Mouse (Mus musculus): ENCODE data around the gene Lrrc1. TPM values are rescaled to one million over a fixed set of nuclear protein-coding genes. Genes with fewer than 3 reads are reported as not detected.

Lrrc1 gene
- total RNA-seq, 2 experiments from 2014 or later: 11.0 to 15.2 TPM

DNA sequence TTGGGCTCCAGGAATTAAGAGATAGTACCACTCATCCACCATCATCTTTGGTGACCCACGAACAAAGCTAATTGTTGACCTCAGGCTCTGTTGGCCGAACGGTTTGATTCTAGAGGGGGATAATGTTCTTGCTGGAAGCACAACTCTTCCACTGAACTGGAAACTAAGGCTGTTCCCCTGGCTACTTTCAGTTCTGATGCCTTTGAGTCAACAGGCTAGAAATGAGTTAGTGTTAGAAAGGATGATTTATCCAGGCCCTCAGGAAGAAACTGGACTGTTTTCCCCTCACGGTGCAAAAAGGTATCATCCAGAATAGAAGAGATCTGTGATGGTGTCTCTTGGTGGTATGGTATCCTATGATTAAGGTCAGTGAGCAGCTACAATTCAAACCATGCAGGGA is 70.1 kb downstream of the Lrrc1 start:
- no peak for ATAC-seq (replicated peaks; ENCODE audit: low FRiP score, low TSS enrichment, poor library complexity, severe bottlenecking)

DNA sequence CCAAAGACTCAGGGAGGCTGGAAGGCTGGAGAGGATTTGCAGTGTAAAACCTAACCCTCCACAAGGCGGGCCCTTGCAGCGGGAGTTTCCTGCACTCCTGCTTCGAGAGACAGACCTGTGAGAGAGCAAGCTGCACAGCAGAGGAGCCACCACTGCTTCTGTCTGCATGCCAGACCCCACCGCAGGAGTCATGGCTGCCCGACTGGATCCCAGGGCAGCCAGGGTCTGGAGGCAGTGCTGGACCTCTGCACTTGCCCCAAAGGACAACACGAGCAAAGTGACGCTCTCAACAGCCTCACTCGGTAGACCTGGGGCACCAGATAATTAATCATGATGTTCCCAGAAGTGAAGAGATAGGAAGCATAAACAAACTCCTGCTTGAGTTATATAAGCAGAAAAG is 72.1 kb downstream of the Lrrc1 start:
- no peak for ATAC-seq (replicated peaks; ENCODE audit: low FRiP score, low TSS enrichment, poor library complexity, severe bottlenecking)

DNA sequence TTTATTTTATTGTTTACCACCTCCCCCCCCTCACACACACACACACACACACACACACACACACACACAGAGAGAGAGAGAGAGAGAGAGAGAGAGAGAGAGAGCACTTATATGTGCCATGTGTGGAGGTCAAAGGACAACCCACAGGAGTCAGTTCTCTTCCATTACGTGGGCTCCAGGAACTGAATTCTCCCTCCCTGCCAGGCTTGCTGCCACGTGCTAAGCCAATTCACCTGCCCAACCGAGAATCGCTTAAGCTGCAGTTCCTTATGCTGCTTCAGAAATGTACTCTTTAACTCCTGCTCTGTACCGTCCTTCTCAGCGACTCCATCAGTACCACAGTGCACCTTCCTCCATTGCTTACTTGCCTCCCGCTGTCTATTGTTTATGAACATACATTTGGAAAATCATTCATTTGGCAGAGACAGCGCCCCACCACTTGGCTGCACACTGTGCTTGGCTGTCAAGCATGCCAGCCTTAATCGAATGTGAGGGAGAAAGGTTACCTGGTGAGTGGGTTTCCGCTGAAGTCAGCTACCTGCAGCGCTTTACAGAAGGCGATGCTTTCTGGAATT is 72.9 kb downstream of the Lrrc1 start:
- no peak for ATAC-seq (replicated peaks; ENCODE audit: low FRiP score, low TSS enrichment, poor library complexity, severe bottlenecking)

DNA sequence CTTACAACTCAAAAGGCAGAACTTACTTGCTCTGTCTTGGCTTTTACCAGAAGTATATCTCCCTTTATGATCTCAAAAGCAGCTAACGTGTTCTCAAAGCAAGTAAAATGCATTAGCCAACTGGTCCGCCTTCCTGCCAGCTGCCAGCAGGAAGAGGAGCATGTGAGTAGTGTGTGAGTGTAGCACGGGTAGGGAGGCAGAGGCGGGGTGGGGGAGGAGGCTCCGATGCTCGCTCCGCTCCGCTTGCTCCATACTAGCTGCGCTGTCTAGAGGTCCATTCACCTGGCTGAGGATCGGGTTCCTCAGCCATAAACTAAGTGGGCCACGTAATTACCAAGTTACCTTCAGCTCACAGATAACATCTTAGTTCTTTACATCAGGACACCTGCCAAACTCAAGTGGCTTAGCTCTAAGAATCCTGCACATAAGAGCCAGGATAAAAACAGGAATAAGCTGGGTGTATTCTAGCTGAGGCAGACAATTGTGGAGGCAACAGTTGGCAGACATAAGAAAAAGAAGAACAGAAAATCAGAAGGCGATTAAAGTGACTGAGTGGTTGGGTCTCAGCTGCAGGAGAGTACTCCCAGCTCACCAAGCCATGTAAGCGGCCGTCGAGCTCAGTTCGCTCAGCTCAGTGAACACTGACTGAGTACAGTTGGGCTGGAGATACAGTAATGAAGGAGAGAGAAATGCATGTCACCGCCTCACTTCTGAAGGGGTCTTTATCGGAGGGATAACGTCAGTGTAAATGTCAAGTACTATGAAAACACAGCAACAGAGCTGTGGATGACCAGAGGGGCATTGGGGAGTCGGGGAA is 74.7 kb downstream of the Lrrc1 start:
- ATAC-seq (replicated peaks; ENCODE audit: low FRiP score, low TSS enrichment, poor library complexity, severe bottlenecking): peak; percentile 70

DNA sequence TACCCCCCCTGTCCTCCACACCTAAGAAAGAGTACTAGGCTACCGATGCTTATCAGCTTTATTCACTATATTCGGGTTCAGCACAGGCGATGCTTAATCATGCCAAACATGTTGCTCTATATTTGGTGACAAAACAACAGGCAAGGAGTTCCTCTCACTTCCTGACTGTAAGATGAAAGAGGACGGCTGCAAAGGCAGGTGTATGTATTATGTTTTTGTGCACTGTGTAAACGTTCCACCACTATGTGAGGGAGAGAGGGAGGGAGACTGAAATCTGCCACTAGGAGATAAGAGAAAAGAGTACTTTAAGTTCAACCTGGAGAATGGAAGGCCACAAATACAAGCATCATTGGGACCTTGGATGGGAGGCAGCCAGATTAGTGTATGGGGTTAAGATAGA is 77.7 kb downstream of the Lrrc1 start:
- peak; percentile 69 for ATAC-seq (replicated peaks; ENCODE audit: low FRiP score, low TSS enrichment, poor library complexity, severe bottlenecking)

DNA sequence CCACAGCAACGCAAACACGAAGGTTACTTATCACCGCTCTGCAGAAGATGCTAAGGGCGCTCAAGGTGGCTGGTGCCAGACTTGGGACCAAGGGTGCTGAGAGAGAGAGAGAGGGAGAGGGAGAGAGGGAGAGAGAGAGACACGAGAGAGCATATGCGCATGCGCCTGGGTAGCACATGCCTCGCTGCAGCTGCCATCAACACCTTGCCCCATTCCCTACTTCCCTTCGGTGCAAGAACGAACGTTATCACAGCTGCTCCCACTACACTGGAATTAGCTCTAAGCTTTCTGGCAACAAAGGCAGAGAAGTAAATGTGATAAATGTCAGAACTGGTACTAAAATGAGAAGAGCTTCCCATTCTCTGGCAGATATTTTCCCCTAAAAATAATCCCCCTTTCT is 79.3 kb downstream of the Lrrc1 start:
- ATAC-seq (replicated peaks; ENCODE audit: low FRiP score, low TSS enrichment, poor library complexity, severe bottlenecking): no peak

DNA sequence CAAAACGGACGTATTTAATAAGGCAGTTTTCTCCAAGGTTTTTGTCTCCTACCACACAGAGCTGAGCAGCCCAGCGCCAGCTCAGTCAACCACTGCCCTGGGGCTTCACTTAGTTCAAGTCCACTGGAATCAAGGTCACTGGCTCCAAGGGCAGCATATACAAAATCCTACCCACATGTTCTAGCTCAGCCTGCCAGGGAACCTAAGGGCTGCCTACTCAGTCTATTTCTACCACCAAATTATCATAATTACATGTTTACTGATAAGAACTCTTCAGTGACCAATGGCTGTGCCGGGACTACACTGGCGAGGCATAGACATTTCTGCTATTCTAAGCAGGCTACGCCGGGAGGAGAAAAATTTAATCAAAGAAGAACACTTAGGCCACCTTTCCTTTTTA is 80.8 kb downstream of the Lrrc1 start:
- ATAC-seq (replicated peaks; ENCODE audit: low FRiP score, low TSS enrichment, poor library complexity, severe bottlenecking): peak; percentile 77

DNA sequence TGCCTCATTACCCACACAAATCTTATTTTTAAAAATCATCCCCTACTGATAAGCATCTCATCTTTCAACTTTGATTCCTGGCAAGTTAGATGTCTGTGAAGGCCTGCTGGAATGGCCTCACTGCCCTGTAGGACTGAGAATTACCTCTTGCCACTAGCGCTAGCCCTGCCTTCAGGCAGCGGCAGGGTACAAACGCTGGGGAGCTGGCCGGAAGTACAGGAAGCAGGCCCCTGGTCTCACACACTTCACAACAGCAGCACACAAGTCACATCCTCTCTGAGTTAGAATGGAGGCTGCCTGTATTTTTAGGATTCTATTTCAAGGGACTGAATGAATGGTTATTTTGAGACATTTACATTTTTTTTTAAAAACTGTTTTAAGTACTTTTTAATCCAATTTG is 81.5 kb downstream of the Lrrc1 start:
- ATAC-seq (replicated peaks; ENCODE audit: low FRiP score, low TSS enrichment, poor library complexity, severe bottlenecking): no peak

DNA sequence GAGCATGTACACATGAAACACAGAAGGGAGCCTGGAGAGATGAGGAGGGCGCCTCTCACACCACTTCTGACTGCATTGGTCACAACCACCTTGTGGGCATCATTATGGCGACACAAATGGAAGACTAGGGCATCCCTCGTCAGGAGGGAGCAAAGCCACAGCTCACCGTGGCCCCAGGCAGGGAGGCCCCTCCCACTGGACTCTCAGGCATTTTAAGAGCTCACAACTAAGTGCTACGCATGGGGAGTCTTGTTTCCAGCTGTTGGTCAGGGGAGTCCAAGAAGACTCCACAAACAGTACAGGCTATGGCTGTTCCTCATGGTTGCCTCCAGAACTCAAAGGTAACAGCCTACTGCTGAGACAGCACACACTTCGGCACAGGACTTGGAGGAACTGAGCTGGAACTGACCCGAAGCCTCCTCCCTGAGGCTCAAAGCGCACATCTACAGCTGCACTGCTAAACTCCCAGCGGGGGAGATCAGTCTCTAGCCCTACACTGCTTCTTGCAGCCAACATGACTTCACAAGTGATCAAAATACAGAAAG is 83.2 kb downstream of the Lrrc1 start:
- no peak for ATAC-seq (replicated peaks; ENCODE audit: low FRiP score, low TSS enrichment, poor library complexity, severe bottlenecking)

DNA sequence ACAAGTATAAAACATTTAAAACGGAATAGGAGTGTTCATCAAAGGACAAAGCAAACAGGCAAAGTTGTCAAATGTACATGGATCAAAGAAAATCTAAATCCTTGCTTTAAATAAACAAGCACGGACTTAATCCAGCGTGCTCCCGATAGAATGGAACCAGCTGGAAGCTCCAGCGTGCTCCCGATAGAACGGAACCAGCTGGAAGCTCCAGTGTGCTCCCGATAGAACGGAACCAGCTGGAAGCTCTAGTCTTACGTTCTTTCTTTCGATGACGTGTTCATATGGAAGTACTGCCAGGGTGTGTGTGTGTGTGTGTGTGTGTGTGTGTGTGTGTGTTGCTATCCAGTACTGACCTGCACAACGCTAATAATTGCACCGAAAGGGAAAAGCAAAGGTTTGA is 84.3 kb downstream of the Lrrc1 start:
- no peak for ATAC-seq (replicated peaks; ENCODE audit: low FRiP score, low TSS enrichment, poor library complexity, severe bottlenecking)

DNA sequence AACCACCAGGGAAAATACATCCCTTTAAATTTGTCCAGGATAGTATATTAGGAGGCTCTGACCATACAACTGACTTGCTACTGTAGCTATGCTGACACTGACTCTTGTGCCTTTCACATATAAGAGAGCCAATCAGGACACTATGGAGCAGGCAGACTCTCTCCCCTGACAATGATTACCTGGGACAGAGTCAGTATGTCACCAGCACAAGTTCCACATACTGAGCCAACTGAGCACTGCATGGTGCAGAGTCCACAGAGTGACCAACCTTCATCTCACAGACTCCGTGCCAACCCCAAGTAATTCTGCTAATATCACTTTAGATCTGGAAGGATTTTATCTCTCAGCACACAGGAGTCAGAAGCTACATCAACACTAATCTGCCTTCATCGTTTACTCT is 85.3 kb downstream of the Lrrc1 start:
- ATAC-seq (replicated peaks; ENCODE audit: low FRiP score, low TSS enrichment, poor library complexity, severe bottlenecking): no peak

DNA sequence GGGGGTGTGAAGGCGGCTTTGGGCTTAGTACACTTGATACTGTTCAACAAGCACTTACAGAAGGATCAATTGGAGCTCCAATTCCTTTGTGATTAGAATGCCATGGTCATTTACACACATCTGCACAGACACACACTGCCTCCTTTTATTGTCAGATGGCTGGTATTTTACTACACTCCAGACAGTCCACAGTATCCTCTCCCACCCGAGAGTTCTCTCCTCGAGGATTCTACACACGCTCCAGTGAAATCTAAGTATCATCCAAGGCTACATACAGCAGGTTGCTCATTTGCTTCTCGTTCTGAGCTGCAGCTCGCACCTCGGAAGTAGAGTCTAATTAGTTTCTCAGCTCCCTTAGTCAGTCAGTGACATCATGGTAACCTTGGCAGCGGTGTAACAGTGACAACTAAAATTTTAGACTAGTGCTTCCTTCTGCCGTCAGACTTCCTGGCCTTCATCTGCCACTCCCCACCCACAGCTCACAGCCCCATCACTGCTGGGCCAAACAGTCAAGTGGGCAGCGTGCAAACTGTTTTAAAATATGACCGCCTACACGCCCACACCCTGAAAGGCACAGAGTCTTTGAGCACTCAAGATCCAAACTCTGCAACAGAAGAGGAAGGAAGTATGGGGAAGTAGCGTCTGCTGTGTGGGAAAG is 88.4 kb downstream of the Lrrc1 start:
- no peak for ATAC-seq (replicated peaks; ENCODE audit: low FRiP score, low TSS enrichment, poor library complexity, severe bottlenecking)

DNA sequence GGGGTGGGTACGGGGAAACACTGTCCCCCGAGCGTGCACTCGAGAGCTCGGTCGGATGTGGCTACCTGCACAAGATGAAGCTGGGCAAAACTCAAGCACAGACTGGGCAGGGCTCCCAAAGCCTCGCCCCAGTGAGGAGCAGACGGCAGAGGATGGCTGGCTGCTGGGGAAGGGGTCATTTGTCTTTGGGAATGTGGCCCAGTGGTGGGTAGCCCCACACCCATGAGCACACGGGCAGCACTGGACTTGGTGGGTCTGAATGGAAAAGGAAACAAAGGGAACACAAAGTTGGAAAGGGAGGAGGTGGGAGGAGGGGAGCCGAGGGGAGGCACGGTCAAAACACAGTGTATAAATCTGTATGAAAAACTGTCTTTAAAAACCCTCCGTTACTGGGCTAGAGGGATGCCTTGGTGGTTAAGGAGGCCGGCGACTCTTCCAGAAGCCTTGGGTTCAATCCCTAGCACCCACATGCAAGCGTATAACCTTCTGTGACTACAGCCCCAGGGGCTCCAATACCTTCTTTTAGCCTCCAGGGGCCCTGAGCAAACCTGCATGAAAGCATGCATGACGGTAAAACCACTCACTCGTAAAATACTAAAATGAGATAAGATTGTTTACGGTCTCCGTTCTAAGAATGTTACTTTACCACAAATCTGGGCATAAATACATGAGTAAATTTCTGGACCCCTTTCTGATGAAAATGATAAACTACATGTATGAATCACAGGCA is 89.1 kb downstream of the Lrrc1 start:
- ATAC-seq (replicated peaks; ENCODE audit: low FRiP score, low TSS enrichment, poor library complexity, severe bottlenecking): no peak

DNA sequence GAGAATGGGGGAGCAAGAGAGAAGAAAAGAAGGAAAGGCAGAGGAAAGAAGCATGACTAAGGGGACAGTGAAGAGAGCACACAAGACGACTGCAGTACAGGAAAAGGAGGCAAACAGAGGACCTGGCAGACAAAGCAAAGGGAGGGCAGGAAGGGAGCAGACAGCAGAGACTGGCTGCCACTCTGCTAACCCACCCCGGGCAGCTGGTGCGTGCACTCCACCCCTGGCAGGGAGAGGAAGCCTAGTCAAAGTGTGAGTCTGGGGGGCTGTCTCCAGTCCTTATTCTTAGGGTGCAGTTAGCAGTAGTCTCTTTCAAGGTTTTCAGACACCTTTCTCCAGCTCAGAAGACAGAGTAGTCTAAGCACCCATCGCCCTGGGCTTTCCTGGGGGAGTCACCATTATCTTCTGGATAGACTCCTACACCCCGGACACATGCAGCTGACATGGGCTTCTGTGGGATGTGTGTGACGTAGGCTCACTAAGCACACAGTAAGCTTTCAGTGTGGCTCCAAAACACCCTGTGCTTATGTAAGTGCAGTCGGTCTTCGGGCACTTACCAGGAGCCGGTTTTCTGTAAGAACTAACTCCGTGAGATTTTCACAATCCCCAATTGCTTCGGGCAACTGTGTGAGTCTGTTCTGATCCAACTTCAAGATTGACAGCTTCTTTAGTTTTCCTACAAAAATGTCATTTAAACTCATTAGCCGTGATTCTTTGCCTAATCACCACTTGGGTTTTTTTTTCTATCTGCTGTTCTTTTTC is 92.4 kb downstream of the Lrrc1 start:
- no peak for ATAC-seq (replicated peaks; ENCODE audit: low FRiP score, low TSS enrichment, poor library complexity, severe bottlenecking)

DNA sequence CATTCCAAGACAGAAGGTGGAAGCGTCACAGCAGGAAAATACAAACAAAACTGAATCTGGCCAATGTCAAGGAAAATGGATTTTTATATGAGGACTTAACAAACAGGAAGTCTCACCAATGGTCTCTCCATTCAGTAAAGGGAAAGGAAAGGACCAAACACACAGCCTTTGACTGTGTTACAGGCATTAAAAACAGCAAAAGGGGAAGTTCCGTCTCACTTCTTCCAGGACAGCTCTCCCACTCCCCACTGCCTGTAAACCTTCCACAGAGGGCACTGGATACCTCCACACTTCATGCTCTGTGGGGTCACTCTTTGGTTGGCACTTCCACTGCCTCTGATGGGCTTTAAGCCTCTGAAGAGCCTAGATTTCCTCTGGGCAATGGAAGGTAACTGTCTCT is 94.2 kb downstream of the Lrrc1 start:
- ATAC-seq (replicated peaks; ENCODE audit: low FRiP score, low TSS enrichment, poor library complexity, severe bottlenecking): no peak

DNA sequence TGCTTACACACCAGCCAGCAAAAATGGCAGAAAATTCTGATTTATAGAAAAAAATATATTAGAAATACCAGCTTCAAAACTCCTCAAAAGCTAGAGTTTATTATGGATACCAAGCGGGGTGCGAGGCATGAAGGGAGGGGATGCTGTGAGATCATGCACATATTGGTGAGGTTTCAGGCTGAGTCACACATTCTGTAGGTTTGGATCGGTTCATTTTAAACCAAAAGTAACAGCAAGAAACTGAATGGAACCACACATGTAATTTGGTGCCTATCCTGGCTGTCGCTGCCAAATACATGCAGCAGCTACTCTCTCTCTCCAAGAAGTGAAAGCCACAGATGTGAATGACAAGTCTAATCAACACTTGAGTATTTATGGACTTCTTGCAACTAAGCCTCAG is 99.8 kb downstream of the Lrrc1 start:
- ATAC-seq (replicated peaks; ENCODE audit: low FRiP score, low TSS enrichment, poor library complexity, severe bottlenecking): no peak

DNA sequence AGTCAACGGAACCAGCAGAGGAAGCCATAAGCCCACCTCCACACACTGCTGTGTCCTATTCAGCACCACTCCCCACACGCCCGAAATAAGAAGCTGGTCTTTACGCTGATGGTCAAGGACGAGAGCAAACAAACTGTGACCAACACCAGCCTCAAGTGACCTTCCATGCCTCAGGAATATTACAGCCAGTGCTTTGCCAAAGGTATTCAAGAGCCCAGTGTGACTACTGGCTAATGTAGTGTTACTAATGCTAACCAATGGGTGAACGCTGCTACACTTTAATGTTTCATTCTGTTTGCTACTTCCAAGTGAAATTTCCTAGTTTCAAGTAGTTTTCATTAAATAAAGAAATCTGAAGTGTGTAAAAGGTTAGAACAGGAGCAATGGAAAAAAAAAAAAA is 105.3 kb downstream of the Lrrc1 start:
- no peak for ATAC-seq (replicated peaks; ENCODE audit: low FRiP score, low TSS enrichment, poor library complexity, severe bottlenecking)

DNA sequence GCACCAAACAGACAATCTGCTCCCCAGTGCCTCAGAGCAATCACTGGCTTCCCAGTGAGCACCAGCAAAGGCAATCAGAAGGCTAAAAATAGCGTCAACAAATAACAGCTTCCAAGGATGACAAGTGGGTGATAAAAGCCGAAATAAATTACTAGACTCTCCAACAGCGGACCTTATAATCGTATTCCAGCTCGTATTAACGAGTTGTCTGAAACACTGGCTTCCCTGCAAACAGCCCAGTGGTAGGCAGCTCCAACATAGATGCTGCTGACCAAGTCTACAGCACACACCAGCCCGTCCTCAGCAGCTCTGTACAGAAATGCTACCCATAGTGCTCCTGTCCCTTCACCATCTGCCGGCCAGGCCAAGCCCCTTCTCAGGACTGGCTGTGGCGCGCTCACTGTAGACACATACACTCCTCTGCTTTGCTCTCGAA is 105.8 kb downstream of the Lrrc1 start:
- no peak for ATAC-seq (replicated peaks; ENCODE audit: low FRiP score, low TSS enrichment, poor library complexity, severe bottlenecking)

DNA sequence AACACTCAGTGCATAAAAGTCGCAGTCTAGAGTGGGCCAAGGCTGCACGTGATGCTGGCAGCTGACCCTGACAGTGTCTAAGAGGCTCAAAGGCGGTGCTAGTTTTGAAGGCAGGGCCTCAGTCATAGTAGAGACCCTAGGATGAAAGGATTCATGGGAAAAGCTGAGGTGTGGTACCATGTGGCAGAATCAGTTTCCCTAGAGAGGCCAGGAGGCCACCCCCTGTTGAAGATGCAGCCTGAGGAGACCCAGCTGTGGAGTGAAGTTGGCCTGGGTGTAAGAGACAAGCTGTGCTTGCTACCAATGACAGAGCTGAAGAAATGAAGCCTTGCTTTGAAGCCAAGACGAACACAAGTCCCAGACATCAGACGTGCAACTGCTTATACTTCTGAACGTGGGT is 107.5 kb downstream of the Lrrc1 start:
- ATAC-seq (replicated peaks; ENCODE audit: low FRiP score, low TSS enrichment, poor library complexity, severe bottlenecking): no peak
